Mouse (Mus musculus): ENCODE measurements around the gene Gm9125. TPM values are rescaled to one million over a fixed set of nuclear protein-coding genes. Genes with fewer than 3 reads are reported as not detected.
"Not testable (repeated sequence)": the region's sequence is repeated elsewhere in the genome, so short reads cannot be mapped to it uniquely, and the experiment has no call there.

Gene Gm9125
- total RNA-seq (2014; rRNA removed) (not detected in 2 replicates), polyA plus RNA-seq (2015; fragmentation: Nextera tagmentation; extraction: Ambion mirVana) (not detected in 2 replicates)

- WGBS = 86% methylated on average over 1 of the region's 3 CpGs
- H3K27me3 ChIP-seq (ENCODE audit: insufficient read depth, low read length); H3K9me3 ChIP-seq (ENCODE audit: low read length); H3K4me3 ChIP-seq (ENCODE audit: low read depth, low read length); H3K27ac ChIP-seq (ENCODE audit: low read depth, low read length); H3K4me2 ChIP-seq (ENCODE audit: low read depth); H3K36me3 ChIP-seq (ENCODE audit: insufficient read depth); H3K4me1 ChIP-seq (ENCODE audit: insufficient read depth); DNase-seq; H3K9ac ChIP-seq; ATAC-seq: not testable (repeated sequence)
Measured at GRCm38 (mm10) chr3:94054785-94055184, at the start of gene Gm9125. Gm9125 (minus strand) TSS chr3:94054885.

GRCm38 (mm10) chr3:94072544-94072943 lies 17.9 kb upstream of the Gm9125 start, which contains the start of gene Gm10697:
Gm10697 (minus strand) TSS chr3:94072644.
- not testable (repeated sequence) for ATAC-seq
- WGBS = 71% methylated on average over 1 of the region's 3 CpGs

GRCm38 (mm10) chr3:94049566-94050121 lies 5.0 kb downstream of the Gm9125 start:
- not testable (repeated sequence) for H3K27me3 ChIP-seq (ENCODE audit: insufficient read depth, low read length); H3K9ac ChIP-seq; DNase-seq; H3K36me3 ChIP-seq (ENCODE audit: insufficient read depth); H3K4me3 ChIP-seq (ENCODE audit: low read depth, low read length); H3K4me2 ChIP-seq (ENCODE audit: low read depth); ATAC-seq; H3K4me1 ChIP-seq (ENCODE audit: insufficient read depth); H3K27ac ChIP-seq (ENCODE audit: low read depth, low read length); H3K9me3 ChIP-seq (ENCODE audit: low read length)
- no CpG with 5 or more reads among the region's 5 CpGs for WGBS

More at GRCm38 (mm10) chr3:94072544-94072943, 17.9 kb upstream of the Gm9125 start, which contains the start of gene Gm10697:
- H3K36me3 ChIP-seq (ENCODE audit: insufficient read depth); DNase-seq; H3K4me1 ChIP-seq (ENCODE audit: insufficient read depth); H3K4me3 ChIP-seq (ENCODE audit: low read depth, low read length); H3K4me2 ChIP-seq (ENCODE audit: low read depth); H3K27ac ChIP-seq (ENCODE audit: low read depth, low read length); H3K27me3 ChIP-seq (ENCODE audit: insufficient read depth, low read length); H3K9me3 ChIP-seq (ENCODE audit: low read length); H3K9ac ChIP-seq: not testable (repeated sequence)

- H3K36me3 ChIP-seq (ENCODE audit: insufficient read depth) = not testable (repeated sequence)
Measured at GRCm38 (mm10) chr3:94038241-94038640, 16.4 kb downstream of the Gm9125 start.

GRCm38 (mm10) chr3:94034400-94034799 lies 20.3 kb downstream of the Gm9125 start:
- not testable (repeated sequence) for ATAC-seq; H3K27me3 ChIP-seq (ENCODE audit: insufficient read depth, low read length); H3K9ac ChIP-seq; H3K27ac ChIP-seq (ENCODE audit: low read depth, low read length); DNase-seq; H3K4me2 ChIP-seq (ENCODE audit: low read depth); H3K4me3 ChIP-seq (ENCODE audit: low read depth, low read length); H3K4me1 ChIP-seq (ENCODE audit: insufficient read depth); H3K36me3 ChIP-seq (ENCODE audit: insufficient read depth); H3K9me3 ChIP-seq (ENCODE audit: low read length)
- WGBS = 96% methylated on average over 15 of the region's 18 CpGs

More at GRCm38 (mm10) chr3:94038241-94038640, 16.4 kb downstream of the Gm9125 start:
- not testable (repeated sequence) for H3K9ac ChIP-seq; H3K27me3 ChIP-seq (ENCODE audit: insufficient read depth, low read length); H3K27ac ChIP-seq (ENCODE audit: low read depth, low read length); ATAC-seq; H3K4me3 ChIP-seq (ENCODE audit: low read depth, low read length); H3K9me3 ChIP-seq (ENCODE audit: low read length); H3K4me2 ChIP-seq (ENCODE audit: low read depth); DNase-seq; H3K4me1 ChIP-seq (ENCODE audit: insufficient read depth)
- 100% methylated on average over 1 of the region's 1 CpGs for WGBS

Other genes with a start within 250 kb of the Gm9125 start
- gene Tdpoz3, start 228.9 kb downstream of the Gm9125 start, total RNA-seq (2014; rRNA removed) = not detected in 2 replicates
- not detected in 2 replicates for gene Tdpoz3, start 228.9 kb downstream of the Gm9125 start, polyA plus RNA-seq (2015; fragmentation: Nextera tagmentation; extraction: Ambion mirVana)
- gene Gm9117, start 111.3 kb downstream of the Gm9125 start, total RNA-seq (2014; rRNA removed) = not detected in 2 replicates
- gene Gm9117, start 111.3 kb downstream of the Gm9125 start, polyA plus RNA-seq (2015; fragmentation: Nextera tagmentation; extraction: Ambion mirVana) = not detected in 2 replicates
- gene Tdpoz5, start 93.6 kb downstream of the Gm9125 start, total RNA-seq (2014; rRNA removed) = not detected in 2 replicates
- gene Tdpoz5, start 93.6 kb downstream of the Gm9125 start, polyA plus RNA-seq (2015; fragmentation: Nextera tagmentation; extraction: Ambion mirVana) = not detected in 2 replicates
- gene Gm10697, start 17.8 kb upstream of the Gm9125 start, total RNA-seq (2014; rRNA removed) = not detected in 2 replicates
- not detected in 2 replicates for gene Gm10697, start 17.8 kb upstream of the Gm9125 start, polyA plus RNA-seq (2015; fragmentation: Nextera tagmentation; extraction: Ambion mirVana)
- not detected in 2 replicates for gene Gm10696, start 123.3 kb upstream of the Gm9125 start, total RNA-seq (2014; rRNA removed)
- gene Gm10696, start 123.3 kb upstream of the Gm9125 start, polyA plus RNA-seq (2015; fragmentation: Nextera tagmentation; extraction: Ambion mirVana) = not detected in 2 replicates
- 0.14 TPM in 1 of 2 replicates, not detected in the other for gene Gm5286, start 141.8 kb upstream of the Gm9125 start, total RNA-seq (2014; rRNA removed)
- not detected in 2 replicates for gene Gm5286, start 141.8 kb upstream of the Gm9125 start, polyA plus RNA-seq (2015; fragmentation: Nextera tagmentation; extraction: Ambion mirVana)
- gene Gm4778, start 209.2 kb upstream of the Gm9125 start, total RNA-seq (2014; rRNA removed) = not detected in 2 replicates
- gene Gm4778, start 209.2 kb upstream of the Gm9125 start, polyA plus RNA-seq (2015; fragmentation: Nextera tagmentation; extraction: Ambion mirVana) = not detected in 2 replicates

Data from forebrain, postnatal 0 days (tissue).